Mouse (Mus musculus) effector memory CD4-positive, alpha-beta T cell, adult 5 months (primary cell): ENCODE measurements around the gene Tgfa. TPM values are rescaled to one million over a fixed set of nuclear protein-coding genes. Genes with fewer than 3 reads are reported as not detected.

Experiments
- polyA plus RNA-seq: library from polyadenylated mRNA; unstranded; fragments of 100-300 nt; shearing (Covaris generic); gene quantifications from one replicate; pipeline ENCODE4 v1.2.1, GENCODE M21; 2017

Tgfa gene
- not detected for polyA plus RNA-seq

GRCm38 (mm10) chr6:86194941-86195932, at the start of gene Tgfa:
Gene Tgfa, plus strand, starts transcription at chr6:86195223.

Other genes with a start within 250 kb of the Tgfa start
- 215 TPM for gene Dusp11, start 233.6 kb upstream of the Tgfa start, polyA plus RNA-seq
- not detected for gene Figla, start 179.1 kb upstream of the Tgfa start, polyA plus RNA-seq
- gene Add2, start 166.5 kb upstream of the Tgfa start, polyA plus RNA-seq = not detected
- gene Fam136a, start 170.4 kb downstream of the Tgfa start, polyA plus RNA-seq = 29.7 TPM
- 413 TPM for gene Snrpg, start 176.1 kb downstream of the Tgfa start, polyA plus RNA-seq
- gene Pcyox1, start 201.9 kb downstream of the Tgfa start, polyA plus RNA-seq = 4.3 TPM
- 75.7 TPM for gene Tia1, start 209.0 kb downstream of the Tgfa start, polyA plus RNA-seq
- gene Gm44790, start 231.4 kb downstream of the Tgfa start, polyA plus RNA-seq = not detected
- gene C87436, start 243.2 kb downstream of the Tgfa start, polyA plus RNA-seq = 42.4 TPM